Mouse (Mus musculus): ENCODE measurements around the gene Olfr1475.

- TF ChIP-seq CTCF (conservative IDR thresholded peaks at IDR 0.05; ENCODE audit: low read length) (no peak), POU5F1 (IDR thresholded peaks at IDR 0.05; ENCODE audit: borderline replicate concordance, low read length) (no peak)
These were observed 24.0 kb downstream of the Olfr1475 start, which contains the start of gene Olfr1472 for GRCm38 (mm10) chr19:13455986-13456385.

Data from E14TG2a.4 (cell line).